Mouse (Mus musculus) skeletal muscle tissue, adult 2 months (tissue): ENCODE measurements at regions not wholly inside any gene's neighbourhood (a gene's known extent, or its start where the extent isn't known, plus 50 kb on each side); places are given as distances from the start of the nearest gene placed in this dataset.

Source experiments
- DNase-seq: peaks from one replicate; pipeline ENCODE4 v3.0.0-alpha.2; 2012; ENCODE audit warnings: low read depth, low spot score

GRCm38 (mm10) chr1:102628061-102628460, 2140.3 kb upstream of the Cdh20 start:
- DNase-seq: peak; percentile 95

GRCm38 (mm10) chr1:102644379-102644778, 2123.9 kb upstream of the Cdh20 start:
- no peak for DNase-seq

GRCm38 (mm10) chr1:102687367-102688070, 2080.8 kb upstream of the Cdh20 start:
- no peak for DNase-seq

GRCm38 (mm10) chr1:102716459-102716858, 2051.9 kb upstream of the Cdh20 start:
- DNase-seq: no peak

GRCm38 (mm10) chr1:102733991-102734390, 2034.3 kb upstream of the Cdh20 start:
- DNase-seq: no peak

- no peak for DNase-seq
Observed at GRCm38 (mm10) chr1:102735392-102735791, 2032.9 kb upstream of the Cdh20 start.

- DNase-seq: no peak
Observed at GRCm38 (mm10) chr1:102757941-102758340, 2010.4 kb upstream of the Cdh20 start.
